Mouse (Mus musculus) heart, postnatal 0 days (tissue): ENCODE data around the gene Ccdc62.

Experiments used
- CTCF ChIP-seq: IDR thresholded peaks from 2 replicates; pipeline ENCODE4 v1.5.1; 2016; ENCODE audit warnings: antibody characterized with exemption, control low read depth, low read depth
- EP300 ChIP-seq: IDR thresholded peaks from 2 replicates; pipeline ENCODE4 v1.6.1; 2016; ENCODE audit warnings: antibody characterized with exemption, low read depth

- TF ChIP-seq EP300 (no peak), CTCF (no peak)
Observed at GRCm38 (mm10) chr5:124018651-124019050, 88.2 kb downstream of the Ccdc62 start.
